Mouse (Mus musculus) stomach, postnatal 0 days (tissue): ENCODE measurements around the gene Adamts9. TPM values are rescaled to one million over a fixed set of nuclear protein-coding genes. Genes with fewer than 3 reads are reported as not detected.

Experiments
- ATAC-seq: fragments of 200-750 bp; cut with Nextera tagmentation; 2 replicates; pipeline ENCODE4 v1.8.0; 2017; ENCODE audit not compliant: low FRiP score, low TSS enrichment
- DNase-seq: peaks from one replicate; pipeline ENCODE4 v3.0.0-alpha.2; 2016; ENCODE audit warnings: low spot score
- H3K27ac ChIP-seq: fragments of 300-500 bp; sonication (generic); replicated peaks from 2 replicates; pipeline ENCODE4 v1.5.1; 2014; ENCODE audit warnings: mild to moderate bottlenecking, control low read depth
- H3K27me3 ChIP-seq: fragments of 300-500 bp; sonication (generic); 2 replicates; pipeline ENCODE4 v1.6.1; 2014; ENCODE audit warnings: low read length; ENCODE audit not compliant: control insufficient read depth, insufficient read depth
- H3K36me3 ChIP-seq: fragments of 300-500 bp; sonication (generic); 2 replicates; pipeline ENCODE4 v1.6.1; 2014; ENCODE audit warnings: low read length, mixed read lengths; ENCODE audit not compliant: control insufficient read depth, insufficient read depth
- H3K4me1 ChIP-seq: fragments of 300-500 bp; sonication (generic); replicated peaks from 2 replicates; pipeline ENCODE4 v1.6.1; 2014; ENCODE audit warnings: antibody characterized with exemption; ENCODE audit not compliant: control insufficient read depth, insufficient read depth
- H3K4me2 ChIP-seq: fragments of 300-500 bp; sonication (generic); replicated peaks from 2 replicates; pipeline ENCODE4 v1.6.1; 2014; ENCODE audit warnings: low read depth, mild to moderate bottlenecking, control low read depth, moderate library complexity
- H3K4me3 ChIP-seq: fragments of 300-500 bp; sonication (generic); 2 replicates; pipeline ENCODE4 v1.5.1; 2014; ENCODE audit warnings: low read depth, low read length, control low read depth
- H3K9ac ChIP-seq: fragments of 300-500 bp; sonication (generic); 2 replicates; pipeline ENCODE4 v1.6.1; 2014; ENCODE audit warnings: mild to moderate bottlenecking, low read length, control low read depth, mixed read lengths
- H3K9me3 ChIP-seq: fragments of 300-500 bp; sonication (generic); 2 replicates; pipeline ENCODE4 v1.6.1; 2016; ENCODE audit warnings: low read length; ENCODE audit not compliant: control insufficient read depth
- CTCF ChIP-seq: IDR thresholded peaks from 2 replicates; pipeline ENCODE4 v1.5.1; 2016; ENCODE audit warnings: antibody characterized with exemption, low read depth, mild to moderate bottlenecking, moderate library complexity
- EP300 ChIP-seq: optimal IDR thresholded peaks from 2 replicates; pipeline ENCODE3; 2016; ENCODE audit warnings: antibody characterized with exemption
- WGBS: fragments of 180-500 bp; shearing (Covaris S2); extraction: QIAGEN DNeasy Blood & Tissue Kit; methylation state at CpG from one replicate; pipeline ENCODE4 v1.1.7; 2014; 5-methylcytosine and 5-hydroxymethylcytosine counted together
- polyA plus RNA-seq: library from polyadenylated mRNA; unstranded; fragments of >200 nt; fragmentation: Nextera tagmentation; extraction: Ambion mirVana; gene quantifications from 2 replicates; pipeline ENCODE4 v1.2.1, GENCODE M21; 2015

The Adamts9 gene
- polyA plus RNA-seq, 1 experiment from 2014 or later = 2.5 TPM

DNA sequence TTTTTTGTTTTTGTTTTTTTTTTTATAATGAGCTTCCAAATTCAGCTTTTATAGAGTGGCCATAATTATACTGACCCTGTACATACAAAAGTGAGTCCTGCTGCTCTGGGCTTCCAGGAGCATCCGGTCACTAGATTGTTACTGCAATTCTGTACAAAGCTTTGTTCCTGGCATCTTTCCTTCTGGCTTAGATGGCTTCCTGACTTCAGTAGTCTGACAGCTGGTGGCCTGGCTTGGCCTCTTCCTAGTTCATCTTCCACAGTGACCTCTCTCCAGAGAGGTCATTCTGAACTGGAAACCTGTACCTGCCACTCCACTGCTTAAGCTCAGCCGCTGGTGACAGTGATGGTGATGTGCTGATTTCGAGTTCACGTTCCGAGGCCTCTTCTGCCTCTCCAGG lies 217.2 kb downstream of the Adamts9 start:
- no peak for DNase-seq
- Histone ChIP-seq H3K27me3 (no peaks in the 10 kb centered on the region), H3K4me3 (no peak overlapping the region), H3K4me1 (no peaks in the 10 kb centered on the region), H3K36me3 (no peaks in the 10 kb centered on the region), H3K4me2 (no peak overlapping the region), H3K27ac (no peak overlapping the region), H3K9me3 (no peaks in the 10 kb centered on the region), H3K9ac (no peak overlapping the region)
- no peak for ATAC-seq
- 66% methylated on average over 5 of the region's 5 CpGs for WGBS
- TF ChIP-seq EP300 (no peak), CTCF (no peak)

DNA sequence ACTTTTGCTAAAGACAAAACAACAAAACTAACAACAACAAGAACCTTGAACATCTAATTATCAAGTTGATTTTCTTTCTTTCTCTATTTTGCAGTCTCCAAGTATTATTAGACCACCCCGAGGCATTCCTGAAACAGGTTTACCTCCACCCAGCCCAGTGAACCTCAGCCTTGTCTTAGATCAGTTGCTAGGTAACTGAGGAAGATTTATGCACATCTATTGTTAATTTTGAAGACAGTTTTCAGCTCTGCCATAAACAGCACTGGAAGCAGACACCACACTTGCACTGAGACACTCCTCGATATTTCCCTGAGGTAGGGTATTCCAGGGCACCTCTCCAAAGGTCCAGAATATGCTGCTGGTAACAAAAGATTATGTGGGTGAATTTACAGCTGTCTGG lies 218.9 kb downstream of the Adamts9 start:
- no peak overlapping the region for H3K27ac ChIP-seq
- H3K27me3 ChIP-seq = no peaks in the 10 kb centered on the region
- H3K9me3 ChIP-seq = no peaks in the 10 kb centered on the region
- no peak overlapping the region for H3K4me2 ChIP-seq
- no peak overlapping the region for H3K4me3 ChIP-seq
- WGBS = 49% methylated on average over 2 of the region's 2 CpGs
- no peaks in the 10 kb centered on the region for H3K36me3 ChIP-seq
- no peak overlapping the region for H3K9ac ChIP-seq
- H3K4me1 ChIP-seq = no peaks in the 10 kb centered on the region
- no peak for ATAC-seq
- no peak for DNase-seq
- TF ChIP-seq EP300 (no peak), CTCF (no peak)

Other genes with a start within 250 kb of the Adamts9 start
- 2.3 and 2.9 TPM in 2 replicates for gene Prickle2, start 237.3 kb downstream of the Adamts9 start, polyA plus RNA-seq
- gene A730049H05Rik, start 127.0 kb downstream of the Adamts9 start, polyA plus RNA-seq = 0.50 and 0.70 TPM in 2 replicates
- gene Gm15737, start 74.1 kb downstream of the Adamts9 start, polyA plus RNA-seq = 0.02 TPM in 2 replicates